Mouse (Mus musculus) inflammation-experienced regulatory T-cells, adult 6 months (primary cell): ENCODE results near the gene Il21r. TPM values are rescaled to one million over a fixed set of nuclear protein-coding genes. Genes with fewer than 3 reads are reported as not detected.

Experiments used
- ATAC-seq: one replicate; pipeline ENCODE4 v1.8.0; 2017
- polyA plus RNA-seq, 3 experiments: library from polyadenylated mRNA; unstranded; fragments of 100-300 nt; shearing (Covaris generic); gene quantifications; one replicate each; pipeline ENCODE4 v1.2.1; 2017

Il21r gene
- 10 to 100 TPM; 68.7 to 92.3 (median 73.8) TPM for polyA plus RNA-seq

DNA sequence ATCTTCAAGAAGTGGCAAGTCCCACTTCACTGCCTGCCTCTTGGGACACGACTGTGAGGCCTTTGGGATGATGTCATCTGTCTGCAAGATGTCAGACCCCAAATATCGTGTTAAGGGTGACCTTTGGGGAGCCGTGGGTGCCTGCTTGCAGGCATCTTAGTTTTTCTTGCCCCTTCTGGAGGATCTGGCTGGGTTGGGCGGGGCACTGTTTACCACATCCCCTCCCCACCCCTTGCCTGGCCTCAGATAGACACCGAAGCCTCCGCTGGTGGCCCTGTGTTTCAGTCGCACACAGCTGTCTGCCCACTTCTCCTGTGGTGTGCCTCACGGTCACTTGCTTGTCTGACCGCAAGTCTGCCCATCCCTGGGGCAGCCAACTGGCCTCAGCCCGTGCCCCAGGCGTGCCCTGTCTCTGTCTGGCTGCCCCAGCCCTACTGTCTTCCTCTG, at the start of gene Il21r:
Il21r (plus strand) TSS at position 245 of the 447 bp plus-strand sequence.
- ATAC-seq = peak; percentile 57

DNA sequence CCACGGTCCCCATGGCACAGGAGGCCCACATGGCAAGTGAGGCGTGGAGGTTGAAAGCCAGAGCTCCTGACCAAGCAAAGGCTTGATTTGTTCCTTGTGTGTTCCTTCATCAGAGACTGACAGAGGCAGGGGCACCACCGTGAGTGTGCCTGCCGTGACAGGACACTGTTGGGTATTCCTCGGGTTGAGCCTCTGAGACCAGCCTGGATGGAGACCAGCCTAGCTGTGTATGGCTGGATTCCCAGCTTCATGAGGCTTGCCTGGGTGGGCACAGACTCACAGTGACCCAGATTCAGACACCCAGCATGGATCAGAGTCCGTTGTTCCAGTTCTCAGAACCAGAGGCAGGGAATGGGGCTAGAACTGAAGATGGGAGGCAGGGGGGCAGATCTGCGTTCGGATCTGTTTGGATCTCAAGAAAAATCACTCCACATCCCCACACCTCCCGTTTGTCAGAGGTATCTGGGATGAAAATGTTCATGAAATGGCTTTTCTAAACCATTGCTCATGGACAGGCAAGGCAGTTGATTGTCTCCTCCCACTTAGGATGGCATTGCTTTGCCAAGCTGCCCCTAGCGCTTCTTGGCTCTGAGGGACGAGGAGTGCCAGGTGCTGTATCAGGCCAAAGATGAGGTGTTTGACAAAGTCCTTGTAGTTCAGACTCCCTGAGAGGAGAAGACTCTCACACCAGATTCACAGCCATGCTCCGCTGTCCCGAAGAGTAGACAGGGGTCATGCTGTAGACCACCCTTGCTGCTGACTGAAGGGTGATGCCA, 49.4 kb upstream of the Il21r start:
- ATAC-seq = no peak

DNA sequence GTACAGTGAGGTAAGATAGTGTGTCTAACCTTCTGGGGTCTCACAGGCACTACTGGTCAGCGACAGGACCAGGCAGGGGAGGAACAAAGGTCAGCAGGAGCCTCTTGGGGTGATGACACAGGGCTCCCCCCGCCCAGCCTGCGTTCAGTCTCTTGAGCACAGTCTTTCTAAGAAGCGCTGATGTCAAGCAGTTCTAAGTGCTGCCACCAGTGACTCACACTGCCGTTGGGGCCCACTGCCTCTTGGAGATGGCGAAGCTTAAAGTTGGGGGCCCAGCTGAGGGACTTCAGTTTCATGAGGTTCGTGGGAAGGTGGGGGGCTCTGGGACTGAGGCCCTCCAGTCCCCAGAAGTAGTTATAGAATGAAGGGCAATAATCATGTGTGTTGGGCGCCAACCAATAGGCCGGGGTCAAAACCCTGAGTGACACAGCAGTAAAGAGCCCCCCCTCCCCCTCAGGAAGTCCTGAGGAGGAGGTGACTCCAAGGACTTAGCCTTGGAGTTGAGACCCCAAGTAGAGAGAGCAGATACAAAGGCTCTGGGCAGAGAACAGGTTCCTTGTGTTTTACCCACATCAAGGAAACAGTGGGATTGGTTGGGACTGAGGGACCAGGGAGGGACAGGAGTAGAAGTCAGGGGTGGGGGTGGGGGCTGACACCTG, 48.6 kb upstream of the Il21r start:
- peak; percentile 31 for ATAC-seq

- ATAC-seq = no peak
Measured at GRCm38 (mm10) chr7:125555351-125555872, 47.8 kb upstream of the Il21r start.

DNA sequence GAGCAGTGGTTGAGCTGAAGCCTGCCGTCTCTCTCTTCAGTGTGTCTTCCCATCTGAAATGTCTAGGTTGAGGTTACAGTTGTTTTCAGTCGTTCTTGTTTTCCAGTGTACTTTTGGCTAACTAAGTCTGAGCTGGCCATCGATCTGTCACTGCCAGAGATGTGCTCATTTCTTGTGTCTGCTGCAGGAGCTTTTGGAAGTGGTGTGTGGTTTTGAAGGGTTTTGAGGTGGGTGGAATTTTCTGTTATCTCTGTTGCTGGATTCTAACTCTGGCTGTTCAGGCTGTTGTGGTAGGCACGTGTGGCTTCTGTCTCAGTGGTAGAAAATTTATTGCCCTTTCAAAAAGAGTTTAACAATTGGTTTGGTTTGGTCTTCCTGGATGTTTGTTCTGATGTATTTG, 47.1 kb upstream of the Il21r start:
- no peak for ATAC-seq

- ATAC-seq = no peak
Measured at GRCm38 (mm10) chr7:125556865-125557264, 46.4 kb upstream of the Il21r start.

GRCm38 (mm10) chr7:125558401-125558945, 44.8 kb upstream of the Il21r start:
- ATAC-seq = no peak

- no peak for ATAC-seq
Measured at GRCm38 (mm10) chr7:125558997-125559396, 44.2 kb upstream of the Il21r start.

DNA sequence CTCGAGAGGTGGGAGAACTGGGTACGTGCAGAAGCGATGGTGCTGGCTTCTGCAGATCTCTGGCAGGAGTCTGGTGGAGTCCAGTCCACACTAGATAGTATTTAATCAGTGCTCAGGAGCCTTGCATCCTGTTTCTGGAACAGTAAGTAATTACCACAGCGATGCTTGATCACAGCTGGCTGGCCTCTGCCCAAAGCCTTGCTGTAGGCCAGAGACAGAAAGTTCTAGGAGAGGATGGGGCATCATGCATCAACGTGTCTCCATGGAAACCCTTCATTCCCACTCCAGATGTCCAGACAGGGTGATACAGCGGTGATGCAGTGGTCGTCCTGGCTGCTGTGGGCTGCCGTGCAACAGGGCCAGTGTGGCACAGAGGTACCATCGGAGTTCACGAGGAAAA, 43.7 kb upstream of the Il21r start:
- ATAC-seq = no peak

- no peak for ATAC-seq
Measured at GRCm38 (mm10) chr7:125560146-125560785, 43.0 kb upstream of the Il21r start.

DNA sequence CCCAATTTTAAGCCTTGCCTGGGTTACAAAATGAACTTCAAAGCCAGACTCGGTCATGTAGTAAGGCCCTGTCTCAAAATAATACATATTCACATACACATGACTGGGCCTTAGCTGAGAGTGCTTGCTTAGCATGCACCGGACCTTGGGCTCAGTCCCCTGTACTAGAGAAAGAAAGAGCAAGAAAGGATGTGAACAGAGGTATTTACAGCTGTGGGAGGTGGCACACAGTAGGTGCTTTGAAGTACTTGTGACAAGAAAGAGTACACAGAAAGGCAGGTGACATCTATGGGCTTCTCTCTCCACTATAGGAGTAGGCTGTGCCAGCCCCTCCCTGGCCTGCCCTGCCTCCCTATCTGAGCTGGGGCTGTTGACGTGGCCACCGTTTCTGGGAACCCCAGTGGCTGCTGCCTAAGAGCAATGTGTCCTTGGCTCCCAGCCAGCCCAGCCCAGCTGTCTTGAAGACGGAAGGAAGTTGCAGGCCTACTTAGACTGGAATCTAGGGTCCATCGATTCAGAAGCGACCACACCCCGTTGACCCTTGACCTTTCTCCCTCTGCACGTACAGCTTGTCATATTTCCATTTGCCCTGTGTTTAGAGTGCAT, 42.0 kb upstream of the Il21r start:
- ATAC-seq = peak; percentile 85

GRCm38 (mm10) chr7:125562413-125562812, 40.8 kb upstream of the Il21r start:
- no peak for ATAC-seq

- no peak for ATAC-seq
Measured at GRCm38 (mm10) chr7:125563093-125563492, 40.1 kb upstream of the Il21r start.

DNA sequence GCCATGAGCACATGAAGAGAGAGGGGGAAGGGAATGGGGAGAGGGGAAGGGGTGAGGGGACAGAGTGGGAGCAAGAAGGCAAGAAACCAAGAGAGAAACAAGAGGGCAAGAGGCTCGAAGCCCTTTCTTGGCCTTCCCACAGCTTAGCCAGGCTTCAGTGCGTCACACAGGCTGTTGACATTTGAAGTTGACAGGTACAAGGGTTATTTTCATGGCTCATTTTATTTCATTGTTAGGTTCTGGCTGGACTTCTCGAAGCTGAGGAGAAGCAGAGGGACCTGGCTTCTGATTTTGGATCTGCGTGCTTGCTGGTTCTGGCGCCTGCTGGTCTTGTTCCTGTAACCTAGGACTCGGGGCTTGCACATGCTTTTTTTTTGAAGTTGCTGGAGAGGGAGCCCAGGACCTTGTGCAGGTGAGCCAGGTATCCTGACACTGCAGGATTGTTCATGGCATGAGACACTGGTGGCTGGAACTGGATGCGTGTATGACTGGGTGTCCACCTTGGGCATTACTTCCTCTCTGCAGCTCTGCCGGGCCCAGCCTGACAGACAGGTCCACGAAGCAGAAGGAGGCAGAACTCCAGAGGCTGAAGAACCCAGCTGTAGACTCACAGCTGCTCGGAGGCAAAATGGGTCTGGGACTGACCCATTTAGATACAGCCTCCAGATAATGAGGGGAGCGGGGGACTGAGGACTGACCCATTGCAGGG, 38.8 kb upstream of the Il21r start:
- ATAC-seq = no peak

DNA sequence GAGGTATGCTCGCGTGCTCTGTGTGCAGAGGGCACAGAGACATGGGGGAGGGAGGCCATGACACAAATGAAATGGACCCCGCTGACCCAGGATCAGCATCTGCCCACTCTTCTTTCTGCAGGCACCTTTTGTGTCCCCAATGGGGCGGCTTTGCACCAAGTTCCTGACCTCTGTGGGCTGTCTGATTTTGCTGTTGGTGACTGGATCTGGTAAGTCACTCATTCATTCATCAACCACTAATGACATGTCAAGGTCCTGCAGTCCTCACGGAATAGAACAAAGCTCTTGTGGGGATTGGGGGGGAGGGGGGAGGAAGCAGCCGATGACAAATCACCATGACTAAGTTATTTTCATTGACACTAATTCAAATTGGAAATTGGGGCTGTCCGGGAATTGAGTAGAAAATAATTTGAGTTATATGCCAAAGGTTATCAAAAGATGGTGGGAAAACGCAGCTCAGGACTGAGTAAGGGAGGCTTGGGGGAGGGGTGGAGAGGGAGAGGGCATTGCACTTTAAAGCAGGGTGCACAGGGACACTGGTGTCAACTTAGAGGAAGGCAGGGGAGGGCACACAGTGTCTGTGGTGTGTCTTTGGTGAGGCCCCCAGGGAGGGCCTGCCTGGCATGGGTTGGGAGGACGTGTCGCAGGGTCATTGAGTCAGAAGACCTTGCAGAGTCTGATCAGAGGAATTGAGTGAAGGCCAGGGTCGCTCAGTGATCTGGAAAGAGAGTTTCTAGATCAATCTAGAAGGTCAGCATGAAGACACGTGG, 37.5 kb upstream of the Il21r start:
- no peak for ATAC-seq

DNA sequence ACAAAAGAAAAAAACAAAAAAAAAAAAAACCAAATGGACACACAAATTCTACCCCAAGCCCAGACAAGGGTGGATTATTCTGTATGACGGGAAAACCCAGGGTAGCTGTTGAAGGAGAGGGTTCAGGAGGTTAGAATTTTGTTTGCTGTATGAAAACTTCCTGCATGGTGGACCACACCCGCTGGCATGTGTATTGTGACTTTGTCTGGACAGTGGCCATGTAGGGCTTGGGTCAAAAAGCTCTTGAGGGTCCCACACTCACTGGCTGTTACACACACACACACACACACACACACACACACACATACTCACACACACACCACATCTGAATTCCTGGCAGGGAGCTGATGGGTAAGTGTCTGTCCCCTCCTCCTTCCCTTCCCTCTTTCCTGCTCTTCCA, 36.8 kb upstream of the Il21r start:
- no peak for ATAC-seq

GRCm38 (mm10) chr7:125568888-125569287, 34.3 kb upstream of the Il21r start:
- ATAC-seq = no peak

GRCm38 (mm10) chr7:125571891-125572290, 31.3 kb upstream of the Il21r start:
- no peak for ATAC-seq

DNA sequence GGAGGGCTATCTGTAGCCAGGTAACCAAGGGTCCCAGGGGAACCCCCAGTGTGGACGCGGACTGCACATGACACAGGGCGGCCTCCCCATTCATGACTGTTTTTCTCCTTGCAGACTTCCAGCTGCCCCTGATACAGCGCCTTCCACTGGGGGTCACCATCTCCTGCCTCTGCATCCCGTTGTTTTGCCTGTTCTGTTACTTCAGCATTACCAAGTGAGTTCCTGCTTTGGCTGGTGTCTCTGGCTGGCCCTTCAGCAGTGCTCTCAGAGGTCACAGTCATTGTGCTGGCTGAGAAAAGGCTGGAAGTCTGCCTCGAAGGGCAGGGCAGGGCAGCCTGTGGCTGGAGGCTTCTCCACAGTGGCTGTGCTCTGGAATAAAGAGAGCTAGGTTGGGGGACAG, 30.5 kb upstream of the Il21r start:
- no peak for ATAC-seq

- no peak for ATAC-seq
Measured at GRCm38 (mm10) chr7:125573849-125574248, 29.4 kb upstream of the Il21r start.

DNA sequence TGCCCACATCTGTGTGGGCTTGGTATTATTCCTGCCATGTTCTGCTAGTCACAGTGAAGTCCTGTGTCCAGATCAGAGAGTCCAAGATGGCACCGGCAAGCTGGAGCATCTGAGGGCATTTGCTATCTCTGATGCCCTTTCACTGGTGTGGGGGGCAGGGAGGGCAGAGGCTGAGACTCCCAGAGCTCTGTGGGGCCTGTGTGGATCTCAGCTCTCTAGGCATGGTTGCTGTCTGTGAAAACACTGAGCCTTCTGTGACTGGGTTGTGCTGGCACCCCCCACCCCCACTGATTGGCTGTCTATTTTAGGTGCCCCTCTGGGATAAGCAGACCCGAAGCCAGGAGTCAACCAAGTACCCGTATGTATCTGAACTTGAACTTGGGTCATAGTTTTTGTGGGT, 28.4 kb upstream of the Il21r start:
- no peak for ATAC-seq
